Mouse (Mus musculus) thymus, postnatal 4 days (tissue): ENCODE data around the gene BC107364.
"Not testable (repeated sequence)": the region's sequence is repeated elsewhere in the genome, so short reads cannot be mapped to it uniquely, and the experiment has no call there.

Source experiments
- DNase-seq: peaks from one replicate; pipeline ENCODE4 v3.0.0; 2021

The BC107364 gene

GRCm38 (mm10) chr3:96449762-96450585 lies 2.1 kb downstream of the BC107364 start:
- not testable (repeated sequence) for DNase-seq

GRCm38 (mm10) chr3:96445436-96445835 lies 6.7 kb downstream of the BC107364 start:
- no peak for DNase-seq

- DNase-seq: peak; percentile 74
Observed at GRCm38 (mm10) chr3:96440578-96440977, 11.5 kb downstream of the BC107364 start.

- DNase-seq: no peak
Observed at GRCm38 (mm10) chr3:96435557-96436091, 16.5 kb downstream of the BC107364 start.

GRCm38 (mm10) chr3:96432207-96432606 lies 19.9 kb downstream of the BC107364 start:
- DNase-seq: no peak

GRCm38 (mm10) chr3:96429819-96430132 lies 22.3 kb downstream of the BC107364 start:
- DNase-seq: no peak

- no peak for DNase-seq
Observed at GRCm38 (mm10) chr3:96428941-96429818, 22.9 kb downstream of the BC107364 start.

- peak; percentile 58 for DNase-seq
Observed at GRCm38 (mm10) chr3:96427761-96428462, 24.2 kb downstream of the BC107364 start.

GRCm38 (mm10) chr3:96427311-96427710 lies 24.8 kb downstream of the BC107364 start:
- peak; percentile 53 for DNase-seq

GRCm38 (mm10) chr3:96426268-96426667 lies 25.8 kb downstream of the BC107364 start:
- no peak for DNase-seq

- DNase-seq: not testable (repeated sequence)
Observed at GRCm38 (mm10) chr3:96424447-96424846, 27.7 kb downstream of the BC107364 start.

- DNase-seq: peak; percentile 67
Observed at GRCm38 (mm10) chr3:96423889-96424288, 28.2 kb downstream of the BC107364 start.

GRCm38 (mm10) chr3:96420796-96421195 lies 31.3 kb downstream of the BC107364 start:
- no peak for DNase-seq

GRCm38 (mm10) chr3:96418902-96419301 lies 33.2 kb downstream of the BC107364 start:
- DNase-seq: not testable (repeated sequence)

GRCm38 (mm10) chr3:96417850-96418815 lies 34.0 kb downstream of the BC107364 start:
- no peak for DNase-seq

GRCm38 (mm10) chr3:96416595-96416994 lies 35.5 kb downstream of the BC107364 start:
- no peak for DNase-seq

- DNase-seq: no peak
Observed at GRCm38 (mm10) chr3:96416056-96416455, 36.0 kb downstream of the BC107364 start.

GRCm38 (mm10) chr3:96414951-96415327 lies 37.2 kb downstream of the BC107364 start:
- DNase-seq: no peak

GRCm38 (mm10) chr3:96414126-96414950 lies 37.8 kb downstream of the BC107364 start:
- peak; percentile 93 for DNase-seq

- DNase-seq: peak; percentile 18
Observed at GRCm38 (mm10) chr3:96413581-96414125, 38.5 kb downstream of the BC107364 start.
